Mouse (Mus musculus): ENCODE data around the gene Tmem191c.

DNA sequence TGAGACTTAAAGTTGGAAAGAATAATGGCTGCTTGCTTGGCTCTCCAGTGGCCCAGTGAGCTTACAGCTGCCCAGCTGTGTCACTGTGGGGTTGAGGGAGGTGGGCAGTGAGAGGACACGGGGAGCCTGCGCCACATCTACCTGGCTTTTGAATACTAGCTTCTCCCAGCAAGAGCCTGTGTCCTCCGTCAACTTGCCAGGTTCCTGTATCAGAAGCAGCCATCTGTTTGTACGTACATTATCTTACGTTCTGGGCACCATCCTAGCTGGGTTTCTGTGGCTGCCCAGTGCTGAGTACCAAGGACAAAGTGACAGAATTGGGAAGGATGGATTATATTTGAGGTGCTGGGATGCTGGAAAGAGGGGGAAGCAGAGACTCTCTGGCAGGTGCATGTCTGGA lies 6.0 kb upstream of the Tmem191c start:
- TF ChIP-seq CTCF (IDR thresholded peaks at IDR 0.05; ENCODE audit: control insufficient read depth, insufficient read depth, low read length), result no peak
- no peak for TF ChIP-seq POLR2A (IDR thresholded peaks at IDR 0.05; ENCODE audit: borderline replicate concordance, control insufficient read depth, low read depth, low read length)
